Mouse (Mus musculus): ENCODE results near the gene 9330161L09Rik. TPM values are rescaled to one million over a fixed set of nuclear protein-coding genes. Genes with fewer than 3 reads are reported as not detected.
"Not testable (repeated sequence)": the region's sequence is repeated elsewhere in the genome, so short reads cannot be mapped to it uniquely, and the experiment has no call there.

Gene 9330161L09Rik
- total RNA-seq (2021) = under 1 TPM; 0.80 to 0.88 TPM
- long read RNA-seq, experiment 1 = 0 reads
- long read RNA-seq, experiment 2 = 0 reads

GRCm38 (mm10) chr12:103407720-103408119 is at the start of gene 9330161L09Rik:
Gene 9330161L09Rik (minus strand): TSS chr12:103407820.
- DNase-seq = no peak

- no peak for DNase-seq
These were observed 49.5 kb upstream of the 9330161L09Rik start, which contains the start of gene Ifi27l2b for GRCm38 (mm10) chr12:103457140-103457539. Gene Ifi27l2b (minus strand): TSS chr12:103457223.

DNA sequence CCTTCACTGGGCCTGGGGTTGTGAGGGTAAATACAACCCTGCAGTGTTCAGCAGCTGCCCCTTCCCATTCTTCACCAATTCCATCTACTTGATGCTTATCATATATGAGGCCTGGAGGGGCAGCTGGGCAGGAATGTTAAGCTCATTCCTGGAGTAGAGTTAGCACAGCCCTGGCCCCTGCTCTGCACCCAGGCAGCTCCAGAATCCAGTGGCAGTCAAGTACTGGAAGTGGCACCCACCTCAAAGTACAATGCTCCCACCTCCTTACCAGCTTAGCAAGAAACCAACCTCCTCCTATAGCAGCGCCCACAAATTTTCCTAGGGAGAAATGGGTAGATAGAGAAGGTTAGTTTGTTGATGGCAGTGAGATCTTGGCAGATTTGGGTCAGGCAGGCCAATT is 49.1 kb upstream of the 9330161L09Rik start:
- not testable (repeated sequence) for DNase-seq

GRCm38 (mm10) chr12:103453361-103453760 is 45.7 kb upstream of the 9330161L09Rik start:
- no peak for DNase-seq

DNA sequence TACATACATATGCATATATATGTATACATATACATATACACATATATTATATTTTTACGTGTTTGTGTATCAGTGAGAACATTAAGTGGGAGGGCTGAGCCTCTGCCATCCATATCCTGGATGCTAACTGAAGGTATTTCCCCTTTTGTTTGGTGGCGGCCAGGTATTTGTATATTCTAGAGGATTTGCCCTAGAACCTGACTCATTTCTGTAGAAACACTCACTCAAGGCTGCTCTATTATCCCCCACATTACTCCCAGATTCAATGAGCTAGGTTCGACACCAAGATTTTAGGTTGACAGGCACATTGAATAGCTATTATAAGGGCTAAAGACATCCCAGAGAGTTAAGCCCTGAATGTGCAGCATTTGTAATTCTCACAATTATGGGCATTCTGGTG is 37.4 kb upstream of the 9330161L09Rik start:
- DNase-seq = no peak

- DNase-seq = not testable (repeated sequence)
These were observed 36.6 kb upstream of the 9330161L09Rik start for GRCm38 (mm10) chr12:103444261-103444660.

DNA sequence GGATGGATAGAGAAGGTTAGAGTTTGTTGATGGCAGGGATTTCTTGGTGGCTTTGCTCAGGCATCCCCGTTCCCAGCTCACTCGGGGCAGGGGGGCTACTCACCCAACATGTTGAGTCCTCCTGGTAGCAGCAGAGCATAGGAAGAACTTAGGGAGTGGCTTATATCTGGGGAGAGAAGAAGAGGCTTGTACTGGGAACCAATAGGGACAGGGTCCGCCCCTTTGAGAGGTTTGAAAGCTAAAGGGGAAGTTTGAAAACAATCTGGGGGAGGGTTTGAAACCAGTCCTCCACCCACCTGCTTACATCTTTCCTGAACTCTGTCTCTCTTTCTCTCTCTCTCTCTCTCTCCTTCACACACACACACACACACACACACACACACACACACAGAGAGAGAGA is 35.9 kb upstream of the 9330161L09Rik start, which contains the start of gene Ifi27l2a:
Ifi27l2a (minus strand) TSS at position 157 of the 400 bp plus-strand sequence.
- DNase-seq = no peak

GRCm38 (mm10) chr12:103437601-103438000 is 30.0 kb upstream of the 9330161L09Rik start:
- no peak for DNase-seq

GRCm38 (mm10) chr12:103434861-103435260 is 27.2 kb upstream of the 9330161L09Rik start:
- DNase-seq = no peak

- DNase-seq = peak; percentile 33
These were observed 26.5 kb upstream of the 9330161L09Rik start, which contains the start of gene Ifi27 for GRCm38 (mm10) chr12:103433986-103434731. Gene Ifi27 (plus strand): TSS chr12:103434211.

DNA sequence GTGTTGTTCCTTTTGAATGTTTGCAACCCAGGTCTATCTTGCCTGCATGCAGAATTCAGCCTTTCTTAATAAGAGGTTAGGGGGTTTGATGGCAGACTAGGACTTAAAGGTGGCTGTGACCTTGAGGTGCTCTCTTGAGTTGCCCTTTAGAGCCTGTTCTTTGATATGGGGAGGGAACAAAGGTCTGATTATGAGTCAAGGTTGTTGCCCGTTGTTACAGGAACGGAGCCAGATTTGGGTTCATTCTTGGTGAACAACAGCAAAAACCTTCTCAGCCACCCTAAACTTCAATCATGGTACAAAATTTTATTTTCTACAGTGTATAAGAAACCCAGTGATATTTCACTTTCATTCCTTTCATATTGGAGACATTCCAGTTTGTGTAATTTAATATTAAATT is 25.8 kb upstream of the 9330161L09Rik start:
- no peak for DNase-seq

DNA sequence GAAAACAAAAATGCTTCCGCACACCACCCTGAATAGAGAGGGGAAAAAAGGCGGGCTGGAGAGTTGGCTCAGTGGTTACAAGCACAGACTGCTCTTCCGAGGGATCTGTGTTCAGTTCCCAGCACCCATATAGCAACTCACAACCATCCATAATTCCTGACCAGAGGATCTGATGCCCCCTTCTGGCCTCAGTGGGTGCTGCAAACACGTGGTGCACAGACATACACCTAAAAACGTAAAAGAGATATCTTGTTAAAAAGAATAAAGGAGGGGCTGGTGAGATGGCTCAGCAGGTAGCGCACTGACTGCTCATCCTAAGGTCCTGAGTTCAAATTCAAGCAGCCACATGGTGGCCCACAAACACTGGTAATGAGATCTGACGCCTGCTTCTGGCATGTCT is 19.1 kb upstream of the 9330161L09Rik start:
- no peak for DNase-seq

DNA sequence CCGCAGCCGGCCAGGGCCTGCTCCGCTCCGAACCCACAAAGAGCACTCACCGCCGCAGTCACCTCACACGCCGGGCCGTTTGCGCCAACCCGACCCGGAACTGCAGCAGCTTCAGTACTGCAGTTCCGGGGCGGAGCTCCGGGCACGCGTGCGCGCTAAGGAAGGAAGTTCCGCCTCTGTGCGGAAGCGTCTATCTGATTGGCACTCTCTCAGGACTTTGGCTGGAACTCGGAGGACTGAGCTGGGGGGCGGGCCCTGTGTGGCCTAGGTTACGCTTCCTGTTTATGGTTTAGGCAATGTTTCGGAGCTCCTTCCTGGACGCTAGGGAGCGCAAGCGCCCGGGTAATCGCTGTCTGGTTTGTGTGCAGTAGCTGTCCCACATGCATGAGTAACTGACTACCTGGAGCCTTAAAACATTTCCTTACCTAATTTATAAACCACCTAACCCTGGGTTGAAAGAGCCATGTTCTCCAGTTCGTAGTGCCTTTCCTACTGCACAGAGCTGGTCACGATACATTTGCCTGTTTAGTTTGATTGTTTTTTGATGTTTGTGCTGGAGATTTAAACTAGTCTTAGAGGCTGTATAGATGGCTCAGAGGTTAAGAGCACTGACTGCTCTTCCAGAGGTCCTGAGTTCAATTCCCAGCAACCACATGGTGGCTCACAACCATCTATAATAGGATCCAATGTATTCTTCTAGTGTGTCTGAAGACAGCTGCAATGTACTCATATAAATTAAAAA is 18.3 kb upstream of the 9330161L09Rik start, which contains the start of gene Ddx24:
Ddx24 (minus strand) TSS at position 102 of the 742 bp plus-strand sequence.
- peak; percentile 93 for DNase-seq

DNA sequence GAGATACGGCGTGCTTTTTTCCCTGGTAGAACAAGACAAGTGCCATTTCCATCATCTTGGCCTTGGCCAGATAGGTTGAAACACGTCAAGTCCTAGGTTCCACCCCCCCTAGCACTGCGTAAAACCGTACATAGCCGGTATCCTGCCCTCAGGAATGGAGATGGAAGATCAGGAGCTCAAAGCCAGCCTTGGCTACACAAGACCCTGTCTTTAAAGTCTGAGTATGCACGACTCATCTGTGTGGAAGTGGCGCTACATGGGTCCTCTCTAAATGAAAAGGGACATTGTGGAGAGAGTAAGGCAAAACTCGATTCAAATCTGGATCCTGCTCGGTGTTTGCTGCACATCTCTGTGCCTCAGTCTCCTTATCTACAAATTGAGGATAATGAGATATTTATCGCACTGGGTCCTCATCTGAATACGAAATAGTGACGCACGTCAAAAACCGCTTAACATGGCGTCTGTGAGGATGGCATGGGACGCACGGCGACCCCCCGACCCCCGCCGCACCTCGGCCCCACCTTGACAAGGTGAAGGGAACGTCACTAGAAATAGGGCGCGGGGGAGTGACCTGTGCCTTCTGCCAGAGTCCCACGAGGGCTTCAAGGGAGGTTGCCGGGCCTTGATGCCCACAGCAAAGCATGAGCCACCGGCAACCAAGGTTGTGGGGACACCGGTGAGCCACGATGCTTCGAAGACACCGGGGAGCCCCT is 17.6 kb upstream of the 9330161L09Rik start:
- no peak for DNase-seq

DNA sequence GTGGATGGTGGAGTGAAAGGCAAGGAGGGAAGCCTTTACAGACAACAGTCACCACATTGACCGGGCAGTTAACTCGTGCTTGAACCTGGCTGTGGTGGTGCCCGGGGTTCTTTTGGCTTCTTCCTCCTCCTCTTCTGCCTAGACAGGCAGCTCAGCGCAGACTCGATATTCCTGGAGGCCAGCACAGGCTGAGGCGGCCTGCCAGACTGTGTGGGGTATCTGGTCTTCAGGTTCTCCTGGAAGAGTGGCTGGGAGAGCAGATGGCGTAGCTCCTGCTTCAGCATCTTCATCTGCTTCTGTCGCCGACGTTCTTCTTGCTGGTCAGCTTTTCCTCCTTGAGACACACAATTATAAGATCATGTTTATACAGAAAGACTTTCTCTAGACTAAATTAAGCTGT is 524 bp upstream of the 9330161L09Rik start:
- no peak for DNase-seq

DNA sequence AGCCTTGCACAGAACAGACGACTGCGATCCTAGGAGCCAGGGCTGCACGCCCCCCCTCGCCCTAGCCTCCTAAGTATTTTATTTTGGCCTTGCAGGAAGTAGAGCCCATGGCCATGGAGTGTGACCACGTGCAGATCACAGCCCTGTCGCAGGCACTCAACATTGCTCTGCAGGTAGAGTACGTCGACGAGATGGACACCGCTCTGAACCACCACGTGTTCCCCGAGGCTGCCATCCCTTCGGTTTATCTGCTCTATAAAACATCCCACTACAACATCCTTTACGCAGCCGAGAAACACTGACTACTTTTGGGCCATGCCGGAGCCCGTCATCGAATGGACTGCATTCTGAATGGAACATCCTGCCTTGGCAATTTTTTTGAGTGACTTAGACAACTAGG is 3.5 kb downstream of the 9330161L09Rik start:
- no peak for DNase-seq

DNA sequence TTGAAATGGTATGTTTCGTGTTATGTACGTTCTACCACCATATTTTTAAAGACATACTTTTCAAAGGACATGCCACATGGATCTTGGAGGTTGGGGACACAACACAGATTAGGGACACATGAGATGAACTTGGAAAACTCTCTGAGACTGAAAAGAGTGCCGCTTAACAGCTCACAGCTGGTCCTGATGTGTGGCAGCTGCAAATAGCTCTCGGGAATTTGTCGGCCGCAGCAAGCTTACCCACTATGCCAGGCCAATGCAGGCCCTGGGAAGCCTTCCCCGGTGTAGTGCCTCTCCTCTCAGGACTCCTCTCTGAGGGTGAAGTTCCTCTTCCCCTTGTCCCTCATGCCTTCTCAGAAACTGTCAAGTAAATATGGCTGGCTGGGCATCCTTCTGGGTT is 10.9 kb downstream of the 9330161L09Rik start:
- DNase-seq = no peak

- DNase-seq = no peak
These were observed 11.9 kb downstream of the 9330161L09Rik start for GRCm38 (mm10) chr12:103395486-103396275.

DNA sequence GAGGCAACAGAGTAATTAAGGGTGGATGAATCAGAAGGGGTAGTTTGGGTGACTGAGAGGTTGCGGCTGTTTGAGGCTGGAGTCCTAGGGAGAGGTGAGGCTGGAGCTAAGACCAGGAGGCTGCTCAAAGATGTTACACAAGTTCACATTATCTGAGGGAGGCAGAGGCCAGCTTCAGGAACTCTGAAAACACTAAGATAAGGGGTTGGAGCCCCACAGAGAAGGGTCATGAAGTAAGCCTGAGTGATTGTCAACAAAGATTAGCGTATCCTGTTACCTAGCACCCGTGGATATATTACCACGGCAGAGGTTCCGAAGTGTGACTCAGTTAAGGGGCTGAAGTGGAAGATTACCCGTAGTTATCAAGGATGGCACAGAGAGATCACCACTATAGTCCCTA is 14.1 kb downstream of the 9330161L09Rik start:
- DNase-seq = no peak

- no peak for DNase-seq
These were observed 16.5 kb downstream of the 9330161L09Rik start for GRCm38 (mm10) chr12:103391098-103391497.

GRCm38 (mm10) chr12:103389982-103390381 is 17.6 kb downstream of the 9330161L09Rik start:
- DNase-seq = no peak

- no peak for DNase-seq
These were observed 18.3 kb downstream of the 9330161L09Rik start for GRCm38 (mm10) chr12:103389348-103389727.

Measured in gastrocnemius, postnatal 10 days (tissue).